Mouse (Mus musculus): ENCODE results near the gene Ccr6. TPM values are rescaled to one million over a fixed set of nuclear protein-coding genes. Genes with fewer than 3 reads are reported as not detected.
"Not testable (repeated sequence)": the region's sequence is repeated elsewhere in the genome, so short reads cannot be mapped to it uniquely, and the experiment has no call there.

Gene Ccr6
- polyA plus RNA-seq, 1 experiment from 2014 or later, result 0.56 TPM

DNA sequence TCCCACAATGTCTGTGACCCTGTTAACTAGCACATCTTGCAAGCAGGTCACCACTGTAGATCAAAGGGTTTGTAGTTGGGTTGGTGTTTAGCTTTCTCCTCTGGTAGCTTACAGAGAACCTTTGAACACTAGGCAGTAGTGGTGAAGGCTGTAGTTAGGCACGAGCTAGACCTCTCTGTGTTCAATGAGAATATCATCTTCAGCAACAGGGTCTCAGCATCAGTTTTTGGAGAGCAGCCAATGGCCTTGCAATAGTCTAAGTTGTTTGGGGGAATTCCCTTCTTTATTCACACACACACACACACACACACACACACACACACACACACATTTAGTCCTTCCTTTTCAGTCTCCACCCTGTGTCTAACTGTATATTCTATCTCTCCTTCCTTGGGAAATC is 32.4 kb upstream of the Ccr6 start:
- Histone ChIP-seq H3K4me2 (replicated peaks; ENCODE audit: low read depth, low read length) (no peak overlapping the region), H3K4me3 (ENCODE audit: low read depth, low read length) (no peak overlapping the region), H3K36me3 (ENCODE audit: insufficient read depth, low read length) (no peaks in the 10 kb centered on the region), H3K27ac (ENCODE audit: low read length) (no peak overlapping the region), H3K9me3 (ENCODE audit: low read length) (no peaks in the 10 kb centered on the region), H3K27me3 (replicated peaks; ENCODE audit: insufficient read depth, low read length) (no peaks in the 10 kb centered on the region), H3K9ac (replicated peaks; ENCODE audit: low read depth) (no peak overlapping the region), H3K4me1 (ENCODE audit: insufficient read depth, low read depth, low read length) (no peaks in the 10 kb centered on the region)
- no peak for ATAC-seq
- TF ChIP-seq CTCF (IDR thresholded peaks at IDR 0.05), result no peak
- no peak for TF ChIP-seq EP300 (IDR thresholded peaks at IDR 0.05)
- 50% methylated on average over 1 of the region's 1 CpGs for WGBS
- no peak for DNase-seq (ENCODE audit: low spot score)

DNA sequence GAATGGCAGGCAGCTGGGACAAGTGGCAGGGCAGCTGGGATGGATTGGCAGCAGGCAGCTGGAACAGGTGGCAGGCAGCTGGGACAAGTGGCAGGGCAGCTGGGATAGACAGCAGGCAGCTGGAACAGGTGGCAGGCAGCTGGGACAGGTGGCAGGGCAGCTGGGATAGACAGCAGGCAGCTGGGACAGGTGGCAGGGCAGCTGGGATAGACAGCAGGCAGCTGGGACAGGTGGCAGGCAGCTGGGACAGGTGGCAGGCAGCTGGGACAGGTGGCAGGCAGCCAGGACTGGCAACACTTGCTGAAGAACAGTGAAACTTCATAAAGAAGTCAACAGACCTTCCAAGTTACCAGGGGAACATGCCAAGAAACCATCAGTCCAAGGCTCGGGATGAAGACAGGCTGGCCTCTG is 30.6 kb upstream of the Ccr6 start:
- DNase-seq (ENCODE audit: low spot score) (peak; percentile 17), ATAC-seq (0 out of 2 replicates have a peak, but pooled peaks have one; percentile 19)
- not testable (repeated sequence) for H3K4me1 ChIP-seq (ENCODE audit: insufficient read depth, low read depth, low read length); H3K9me3 ChIP-seq (ENCODE audit: low read length); H3K4me3 ChIP-seq (ENCODE audit: low read depth, low read length); H3K36me3 ChIP-seq (ENCODE audit: insufficient read depth, low read length); H3K27me3 ChIP-seq (replicated peaks; ENCODE audit: insufficient read depth, low read length); H3K9ac ChIP-seq (replicated peaks; ENCODE audit: low read depth); H3K27ac ChIP-seq (ENCODE audit: low read length); H3K4me2 ChIP-seq (replicated peaks; ENCODE audit: low read depth, low read length)
- WGBS, result 56% methylated on average over 1 of the region's 1 CpGs

DNA sequence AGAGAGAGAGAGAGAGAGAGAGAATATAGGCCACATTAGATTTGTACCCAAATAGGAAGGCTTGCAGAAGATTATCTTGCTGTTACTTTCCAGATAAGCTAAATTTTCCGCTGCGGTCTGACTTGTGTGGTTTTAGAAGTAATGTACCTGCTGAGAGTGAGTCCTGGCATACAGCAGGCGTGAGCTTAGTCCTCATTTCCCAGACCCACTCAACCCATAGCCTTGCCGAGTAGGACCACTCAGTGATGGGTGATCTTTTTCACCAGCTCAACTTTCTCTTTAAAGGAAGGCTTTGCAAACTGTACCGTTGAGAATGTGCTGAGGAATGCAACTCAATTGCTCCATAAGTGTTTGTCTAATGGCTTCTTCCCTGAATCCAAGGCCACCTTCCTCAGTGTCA is 29.2 kb upstream of the Ccr6 start:
- Histone ChIP-seq H3K27me3 (replicated peaks; ENCODE audit: insufficient read depth, low read length) (no peaks in the 10 kb centered on the region), H3K9me3 (ENCODE audit: low read length) (no peaks in the 10 kb centered on the region), H3K36me3 (ENCODE audit: insufficient read depth, low read length) (no peaks in the 10 kb centered on the region), H3K4me1 (ENCODE audit: insufficient read depth, low read depth, low read length) (no peaks in the 10 kb centered on the region), H3K27ac (ENCODE audit: low read length) (no peak overlapping the region), H3K4me2 (replicated peaks; ENCODE audit: low read depth, low read length) (no peak overlapping the region), H3K4me3 (ENCODE audit: low read depth, low read length) (no peak overlapping the region), H3K9ac (replicated peaks; ENCODE audit: low read depth) (no peak overlapping the region)
- DNase-seq (ENCODE audit: low spot score), result no peak
- 66% methylated on average over 5 of the region's 5 CpGs for WGBS
- no peak for ATAC-seq
- TF ChIP-seq CTCF (IDR thresholded peaks at IDR 0.05) (no peak), EP300 (IDR thresholded peaks at IDR 0.05) (no peak)

DNA sequence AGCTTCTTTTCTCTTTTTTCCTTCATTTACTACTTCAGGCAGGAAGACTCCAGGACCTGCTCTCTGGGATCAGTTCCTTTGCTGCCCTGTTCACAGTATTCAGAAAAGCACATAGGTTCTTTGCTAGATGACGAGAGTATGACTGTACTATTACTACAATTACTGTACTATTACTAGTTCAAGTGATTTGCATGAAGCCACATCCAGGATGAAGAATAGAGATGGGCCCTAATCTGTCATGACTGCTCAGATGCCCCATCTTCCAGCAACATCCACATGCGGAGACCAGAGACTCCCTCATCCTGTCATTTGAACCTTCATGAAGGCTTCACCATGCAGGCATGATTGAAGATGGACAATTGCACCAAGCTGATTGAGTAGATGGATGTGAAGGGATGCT is 26.1 kb upstream of the Ccr6 start:
- DNase-seq (ENCODE audit: low spot score), result no peak
- ATAC-seq, result no peak
- H3K27ac ChIP-seq (ENCODE audit: low read length), result no peak overlapping the region
- H3K9me3 ChIP-seq (ENCODE audit: low read length), result no peaks in the 10 kb centered on the region
- H3K27me3 ChIP-seq (replicated peaks; ENCODE audit: insufficient read depth, low read length), result no peaks in the 10 kb centered on the region
- TF ChIP-seq CTCF (IDR thresholded peaks at IDR 0.05) (no peak), EP300 (IDR thresholded peaks at IDR 0.05) (no peak)
- no peaks in the 10 kb centered on the region for H3K4me1 ChIP-seq (ENCODE audit: insufficient read depth, low read depth, low read length)
- H3K36me3 ChIP-seq (ENCODE audit: insufficient read depth, low read length), result no peaks in the 10 kb centered on the region
- H3K4me2 ChIP-seq (replicated peaks; ENCODE audit: low read depth, low read length), result no peak overlapping the region
- no peak overlapping the region for H3K4me3 ChIP-seq (ENCODE audit: low read depth, low read length)
- no peak overlapping the region for H3K9ac ChIP-seq (replicated peaks; ENCODE audit: low read depth)
- 90% methylated on average over 2 of the region's 2 CpGs for WGBS

GRCm38 (mm10) chr17:8210170-8210569 is 25.7 kb upstream of the Ccr6 start:
- Histone ChIP-seq H3K4me2 (replicated peaks; ENCODE audit: low read depth, low read length) (no peak overlapping the region), H3K27me3 (replicated peaks; ENCODE audit: insufficient read depth, low read length) (no peaks in the 10 kb centered on the region), H3K4me1 (ENCODE audit: insufficient read depth, low read depth, low read length) (no peaks in the 10 kb centered on the region), H3K27ac (ENCODE audit: low read length) (no peak overlapping the region), H3K9ac (replicated peaks; ENCODE audit: low read depth) (no peak overlapping the region), H3K4me3 (ENCODE audit: low read depth, low read length) (no peak overlapping the region), H3K36me3 (ENCODE audit: insufficient read depth, low read length) (no peaks in the 10 kb centered on the region), H3K9me3 (ENCODE audit: low read length) (no peaks in the 10 kb centered on the region)
- no peak for TF ChIP-seq CTCF (IDR thresholded peaks at IDR 0.05)
- TF ChIP-seq EP300 (IDR thresholded peaks at IDR 0.05), result no peak
- WGBS, result 38% methylated on average over 3 of the region's 3 CpGs
- ATAC-seq (no peak), DNase-seq (ENCODE audit: low spot score) (no peak)

DNA sequence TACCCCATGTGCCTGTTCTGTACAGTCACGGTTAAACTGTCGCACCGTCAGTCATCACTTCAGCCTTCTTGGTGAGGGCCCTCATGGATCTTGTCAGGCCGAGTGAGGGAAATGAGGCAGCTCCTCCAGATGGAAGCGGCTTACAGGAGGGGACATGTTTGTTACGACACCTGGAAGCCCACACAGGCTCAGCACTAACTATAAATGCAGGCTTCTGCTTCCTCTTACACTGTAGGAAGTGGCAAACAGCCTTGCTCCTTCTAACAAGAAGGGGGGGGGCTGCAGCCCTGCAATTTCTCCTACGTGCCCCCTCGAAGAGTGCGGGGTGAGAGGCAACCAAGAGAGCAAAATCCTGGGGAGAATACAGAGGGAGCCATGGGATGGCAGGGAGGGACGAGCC is 25.2 kb upstream of the Ccr6 start:
- Histone ChIP-seq H3K36me3 (ENCODE audit: insufficient read depth, low read length) (no peaks in the 10 kb centered on the region), H3K4me1 (ENCODE audit: insufficient read depth, low read depth, low read length) (no peaks in the 10 kb centered on the region), H3K9me3 (ENCODE audit: low read length) (no peaks in the 10 kb centered on the region), H3K9ac (replicated peaks; ENCODE audit: low read depth) (no peak overlapping the region), H3K27me3 (replicated peaks; ENCODE audit: insufficient read depth, low read length) (no peaks in the 10 kb centered on the region), H3K27ac (ENCODE audit: low read length) (no peak overlapping the region), H3K4me2 (replicated peaks; ENCODE audit: low read depth, low read length) (no peak overlapping the region), H3K4me3 (ENCODE audit: low read depth, low read length) (no peak overlapping the region)
- 70% methylated on average over 10 of the region's 10 CpGs for WGBS
- ATAC-seq (no peak), DNase-seq (ENCODE audit: low spot score) (peak; percentile 9)
- no peak for TF ChIP-seq EP300 (IDR thresholded peaks at IDR 0.05)

DNA sequence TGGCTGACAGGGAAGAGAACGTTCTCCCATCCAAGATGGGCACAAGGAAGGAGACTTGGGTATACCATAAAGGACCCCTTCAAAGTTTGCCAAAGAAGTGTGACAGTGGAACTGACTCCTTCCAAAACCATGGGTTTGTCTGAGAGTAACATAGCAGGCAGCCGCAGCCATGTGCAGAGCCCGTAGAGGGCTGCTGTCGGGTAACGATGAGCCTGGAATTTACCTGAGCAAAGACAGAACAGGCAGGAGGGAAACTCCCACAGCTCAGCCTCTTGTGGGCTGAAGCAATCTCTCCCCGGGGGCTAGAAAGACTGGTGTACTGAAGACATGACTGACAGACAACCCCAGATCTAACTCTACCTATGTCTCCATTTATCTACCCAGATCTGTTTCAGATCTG is 24.4 kb upstream of the Ccr6 start:
- no peak overlapping the region for H3K4me2 ChIP-seq (replicated peaks; ENCODE audit: low read depth, low read length)
- no peaks in the 10 kb centered on the region for H3K9me3 ChIP-seq (ENCODE audit: low read length)
- H3K27ac ChIP-seq (ENCODE audit: low read length), result no peak overlapping the region
- H3K36me3 ChIP-seq (ENCODE audit: insufficient read depth, low read length), result no peaks in the 10 kb centered on the region
- no peaks in the 10 kb centered on the region for H3K27me3 ChIP-seq (replicated peaks; ENCODE audit: insufficient read depth, low read length)
- 82% methylated on average over 6 of the region's 6 CpGs for WGBS
- TF ChIP-seq EP300 (IDR thresholded peaks at IDR 0.05) (no peak), CTCF (IDR thresholded peaks at IDR 0.05) (no peak)
- no peak for DNase-seq (ENCODE audit: low spot score)
- no peak overlapping the region for H3K9ac ChIP-seq (replicated peaks; ENCODE audit: low read depth)
- H3K4me1 ChIP-seq (ENCODE audit: insufficient read depth, low read depth, low read length), result no peaks in the 10 kb centered on the region
- no peak overlapping the region for H3K4me3 ChIP-seq (ENCODE audit: low read depth, low read length)
- no peak for ATAC-seq

Measured in lung, postnatal 0 days (tissue).